Mouse (Mus musculus) lung, embryonic 15.5 days (tissue): ENCODE results near the gene Zfp637. TPM values are rescaled to one million over a fixed set of nuclear protein-coding genes. Genes with fewer than 3 reads are reported as not detected.
"Not testable (repeated sequence)": the region's sequence is repeated elsewhere in the genome, so short reads cannot be mapped to it uniquely, and the experiment has no call there.

ENCODE experiments used
- ATAC-seq: fragments of 200-750 bp; cut with Nextera tagmentation; 2 replicates; pipeline ENCODE4 v1.8.0; 2017; ENCODE audit warnings: moderate number of reproducible peaks, borderline replicate concordance; ENCODE audit not compliant: low FRiP score, low TSS enrichment; ENCODE audit errors: extremely low read depth
- H3K27ac ChIP-seq: fragments of 300-500 bp; sonication (generic); 2 replicates; pipeline ENCODE4 v1.5.1; 2015; ENCODE audit warnings: moderate library complexity, mild to moderate bottlenecking, inconsistent platforms
- H3K27me3 ChIP-seq: fragments of 300-500 bp; sonication (generic); 2 replicates; pipeline ENCODE4 v1.6.1; 2015; ENCODE audit warnings: inconsistent platforms
- H3K36me3 ChIP-seq: fragments of 300-500 bp; sonication (generic); 2 replicates; pipeline ENCODE4 v1.6.1; 2015; ENCODE audit warnings: inconsistent platforms
- H3K4me1 ChIP-seq: fragments of 300-500 bp; sonication (generic); 2 replicates; pipeline ENCODE4 v1.6.1; 2015; ENCODE audit warnings: inconsistent platforms
- H3K4me2 ChIP-seq: fragments of 300-500 bp; sonication (generic); 2 replicates; pipeline ENCODE4 v1.6.1; 2015; ENCODE audit warnings: inconsistent platforms, mild to moderate bottlenecking, moderate library complexity
- H3K4me3 ChIP-seq: fragments of 300-500 bp; sonication (generic); 2 replicates; pipeline ENCODE4 v1.5.1; 2015; ENCODE audit warnings: mild to moderate bottlenecking, inconsistent platforms
- H3K9ac ChIP-seq: fragments of 300-500 bp; sonication (generic); 2 replicates; pipeline ENCODE4 v1.6.1; 2015; ENCODE audit warnings: inconsistent platforms
- H3K9me3 ChIP-seq: fragments of 300-500 bp; sonication (generic); 2 replicates; pipeline ENCODE4 v1.6.1; 2016; ENCODE audit warnings: inconsistent platforms
- WGBS: fragments of 180-500 bp; shearing (Covaris S2); methylation state at CpG from one replicate; pipeline ENCODE4 v1.1.7; 2015; 5-methylcytosine and 5-hydroxymethylcytosine counted together
- polyA plus RNA-seq: library from polyadenylated mRNA; unstranded; fragments of >200 nt; fragmentation: Nextera tagmentation; extraction: Ambion mirVana; gene quantifications from 2 replicates; pipeline ENCODE4 v1.2.1, GENCODE M21; 2015

The Zfp637 gene
- polyA plus RNA-seq, 1 experiment from 2014 or later: 146 TPM

DNA sequence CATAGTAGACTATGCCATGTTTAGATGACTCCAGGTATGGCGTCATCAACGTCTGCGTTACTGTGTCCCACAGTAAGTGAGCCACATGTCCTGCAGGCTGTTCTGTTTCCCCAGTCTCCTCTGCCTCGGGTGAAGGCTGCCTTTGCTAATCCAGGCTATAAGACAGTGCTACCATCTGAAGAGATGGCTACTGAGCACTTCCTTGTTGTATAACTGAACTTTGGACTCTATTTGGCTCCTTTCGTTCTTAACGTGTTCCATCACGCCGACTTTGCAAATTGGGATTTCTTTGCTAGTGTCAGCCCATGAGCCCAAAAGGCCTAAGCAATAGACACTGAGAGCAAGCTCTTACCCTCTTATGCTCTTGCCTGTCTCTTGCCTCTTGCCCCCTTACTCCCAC, 27.2 kb downstream of the Zfp637 start:
- H3K4me2 ChIP-seq: no peak overlapping the region
- H3K4me1 ChIP-seq: peaks cover 6% of the 10 kb centered on the region; the same call in 1 of the 2 replicates
- ATAC-seq: no peak
- no peak overlapping the region for H3K9ac ChIP-seq
- no peaks in the 10 kb centered on the region for H3K36me3 ChIP-seq
- H3K4me3 ChIP-seq: no peak overlapping the region
- H3K27me3 ChIP-seq: no peaks in the 10 kb centered on the region
- no peak overlapping the region for H3K27ac ChIP-seq
- no peaks in the 10 kb centered on the region for H3K9me3 ChIP-seq
- 87% methylated on average over 8 of the region's 8 CpGs for WGBS

- H3K27me3 ChIP-seq: no peaks in the 10 kb centered on the region
- WGBS: 65% methylated on average over 14 of the region's 14 CpGs
- no peaks in the 10 kb centered on the region for H3K4me1 ChIP-seq
- no peak overlapping the region for H3K4me2 ChIP-seq
- H3K9ac ChIP-seq: no peak overlapping the region
- no peak overlapping the region for H3K27ac ChIP-seq
- no peaks in the 10 kb centered on the region for H3K9me3 ChIP-seq
- no peak for ATAC-seq
- H3K36me3 ChIP-seq: no peaks in the 10 kb centered on the region
- H3K4me3 ChIP-seq: no peak overlapping the region
These were observed 30.1 kb downstream of the Zfp637 start for GRCm38 (mm10) chr6:117871034-117871433.

DNA sequence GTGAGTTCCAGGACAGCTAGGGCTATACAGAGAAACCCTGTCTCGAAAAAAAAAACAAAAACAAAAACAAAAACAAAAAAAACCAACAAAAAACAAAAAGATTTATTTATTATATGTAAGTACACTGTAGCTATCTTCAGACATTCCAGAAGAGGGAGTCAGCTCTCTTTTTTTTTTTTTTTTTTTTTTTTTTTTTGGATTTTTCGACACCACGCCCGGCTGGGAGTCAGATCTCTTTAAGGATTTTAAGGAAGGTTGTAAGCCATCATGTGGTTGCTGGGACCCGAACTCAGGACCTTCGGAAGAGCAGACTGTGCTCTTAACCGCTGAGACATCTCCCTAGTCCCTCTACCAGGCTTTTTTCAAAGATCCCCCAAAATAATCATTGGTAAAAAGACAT, 32.5 kb downstream of the Zfp637 start:
- ATAC-seq, H3K27me3 ChIP-seq, H3K36me3 ChIP-seq, H3K4me2 ChIP-seq, H3K9ac ChIP-seq, H3K4me1 ChIP-seq, H3K4me3 ChIP-seq, H3K9me3 ChIP-seq, H3K27ac ChIP-seq: not testable (repeated sequence)
- WGBS: 87% methylated on average over 7 of the region's 7 CpGs

DNA sequence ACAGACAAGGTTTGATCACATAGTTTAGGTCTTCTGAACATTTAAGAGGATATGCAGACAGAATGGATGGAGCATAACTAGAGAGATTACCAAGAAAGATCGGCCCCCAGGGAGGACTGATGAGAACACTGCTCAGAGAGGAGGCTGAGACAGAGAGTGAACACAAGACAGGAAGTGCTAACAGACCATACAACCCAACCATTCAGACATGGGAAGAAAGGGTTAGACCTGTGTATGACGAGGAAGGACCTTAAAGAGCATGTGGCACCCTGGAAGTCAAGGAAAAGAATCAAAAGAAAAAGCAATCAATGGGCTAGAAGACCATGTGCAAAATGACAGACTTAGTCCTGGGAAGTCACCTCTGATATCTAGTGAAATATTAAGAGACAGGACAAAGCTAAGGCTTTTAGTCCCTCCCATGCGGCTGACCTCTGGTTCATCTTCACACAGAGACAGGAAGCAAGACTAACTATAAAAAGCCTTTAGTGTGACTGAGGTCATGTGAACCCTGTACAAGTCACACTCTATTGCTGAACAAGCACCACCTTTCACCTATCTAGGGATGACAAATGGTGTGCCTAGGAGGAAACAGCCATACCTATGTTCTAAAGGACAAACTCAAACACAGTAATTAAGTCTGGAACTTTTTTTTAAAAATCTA, 33.8 kb downstream of the Zfp637 start:
- no peaks in the 10 kb centered on the region for H3K27me3 ChIP-seq
- H3K27ac ChIP-seq: no peak overlapping the region
- no peak for ATAC-seq
- no peaks in the 10 kb centered on the region for H3K36me3 ChIP-seq
- no peak overlapping the region for H3K4me3 ChIP-seq
- H3K9ac ChIP-seq: no peak overlapping the region
- 0 out of 2 replicates have a peak, but pooled peaks cover 4% of the 10 kb centered on the region for H3K4me1 ChIP-seq
- H3K4me2 ChIP-seq: no peak overlapping the region
- no peaks in the 10 kb centered on the region for H3K9me3 ChIP-seq
- 70% methylated on average over 3 of the region's 3 CpGs for WGBS

DNA sequence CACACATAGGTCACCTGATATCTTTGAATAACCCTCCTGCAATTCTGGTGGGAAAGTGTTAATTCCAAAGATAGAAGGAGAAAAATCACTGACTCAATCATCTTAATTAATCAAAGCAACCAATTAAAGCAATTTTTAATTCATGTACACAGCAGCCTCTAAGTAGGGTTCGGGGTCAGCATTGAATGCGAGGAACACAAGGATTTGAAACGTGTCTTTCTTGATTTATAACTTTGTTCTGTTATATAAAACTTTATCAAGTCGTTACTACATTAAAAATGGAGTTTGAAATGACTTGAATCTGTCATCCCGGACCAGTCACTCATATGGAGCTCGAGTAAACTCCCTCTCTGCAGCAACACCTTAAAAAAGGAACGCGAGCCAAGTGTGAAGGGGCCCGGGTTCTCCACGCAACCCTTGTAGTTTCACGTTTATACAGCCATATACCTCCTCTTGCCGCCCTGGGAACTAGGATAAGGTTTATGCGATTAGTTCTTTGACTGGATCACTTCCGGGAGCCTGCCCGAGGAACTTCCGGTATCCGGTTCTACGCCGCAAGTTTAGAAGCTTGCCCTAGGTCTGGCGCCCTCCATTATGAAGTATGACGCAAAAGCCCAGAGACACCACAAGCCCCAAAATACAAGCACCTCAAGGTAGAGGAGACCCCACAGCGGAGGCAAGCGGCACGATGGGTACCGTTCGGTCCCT, 37.9 kb downstream of the Zfp637 start:
- Histone ChIP-seq H3K9me3 (no peaks in the 10 kb centered on the region), H3K27me3 (no peaks in the 10 kb centered on the region), H3K9ac (peak overlapping the region; percentile 58), H3K36me3 (no peaks in the 10 kb centered on the region), H3K4me3 (peak overlapping the region; percentile 51), H3K27ac (peak overlapping the region; percentile 100), H3K4me2 (peak overlapping the region; percentile 71), H3K4me1 (peaks cover 9% of the 10 kb centered on the region)
- 10% methylated on average over 26 of the region's 26 CpGs for WGBS
- ATAC-seq: peak; percentile 87; the same call in 1 of the 2 replicates

- Histone ChIP-seq H3K4me1 (peaks cover 9% of the 10 kb centered on the region), H3K27me3 (no peaks in the 10 kb centered on the region), H3K9ac (peak overlapping the region; percentile 58), H3K9me3 (no peaks in the 10 kb centered on the region), H3K4me2 (peak overlapping the region; percentile 71), H3K27ac (peak overlapping the region; percentile 100), H3K4me3 (peak overlapping the region; percentile 51), H3K36me3 (no peaks in the 10 kb centered on the region)
- whole genome bisulfite sequencing: under 1% methylated on average over 67 of the region's 67 CpGs
- peak; percentile 95 for ATAC-seq
These were observed 38.6 kb downstream of the Zfp637 start for GRCm38 (mm10) chr6:117879408-117880115.

- Histone ChIP-seq H3K4me1 (peaks cover 9% of the 10 kb centered on the region), H3K9ac (peak overlapping the region; percentile 53)
- 33% methylated on average over 3 of the region's 3 CpGs for WGBS
These were observed 39.4 kb downstream of the Zfp637 start for GRCm38 (mm10) chr6:117880394-117880838.

GRCm38 (mm10) chr6:117881229-117881628, 40.2 kb downstream of the Zfp637 start:
- Histone ChIP-seq H3K4me3 (no peak overlapping the region), H3K4me1 (peaks cover 9% of the 10 kb centered on the region), H3K4me2 (no peak overlapping the region), H3K9me3 (no peaks in the 10 kb centered on the region), H3K27me3 (no peaks in the 10 kb centered on the region), H3K36me3 (no peaks in the 10 kb centered on the region), H3K9ac (no peak overlapping the region), H3K27ac (no peak overlapping the region)
- ATAC-seq: no peak
- WGBS: 83% methylated on average over 7 of the region's 7 CpGs

More at GRCm38 (mm10) chr6:117880394-117880838, 39.4 kb downstream of the Zfp637 start:
- peak overlapping the region; percentile 100 for H3K27ac ChIP-seq
- ATAC-seq: no peak
- H3K36me3 ChIP-seq: no peaks in the 10 kb centered on the region
- H3K27me3 ChIP-seq: no peaks in the 10 kb centered on the region
- H3K4me2 ChIP-seq: peak overlapping the region; percentile 71
- H3K4me3 ChIP-seq: peak overlapping the region; percentile 51
- no peaks in the 10 kb centered on the region for H3K9me3 ChIP-seq

- H3K4me1 ChIP-seq: peaks cover 9% of the 10 kb centered on the region
- H3K27ac ChIP-seq: no peak overlapping the region
- H3K36me3 ChIP-seq: no peaks in the 10 kb centered on the region
- H3K4me3 ChIP-seq: no peak overlapping the region
- H3K9ac ChIP-seq: no peak overlapping the region
- H3K9me3 ChIP-seq: no peaks in the 10 kb centered on the region
- no peaks in the 10 kb centered on the region for H3K27me3 ChIP-seq
- no peak overlapping the region for H3K4me2 ChIP-seq
- WGBS: 61% methylated on average over 7 of the region's 7 CpGs
- no peak for ATAC-seq
These were observed 41.0 kb downstream of the Zfp637 start for GRCm38 (mm10) chr6:117881997-117882396.

DNA sequence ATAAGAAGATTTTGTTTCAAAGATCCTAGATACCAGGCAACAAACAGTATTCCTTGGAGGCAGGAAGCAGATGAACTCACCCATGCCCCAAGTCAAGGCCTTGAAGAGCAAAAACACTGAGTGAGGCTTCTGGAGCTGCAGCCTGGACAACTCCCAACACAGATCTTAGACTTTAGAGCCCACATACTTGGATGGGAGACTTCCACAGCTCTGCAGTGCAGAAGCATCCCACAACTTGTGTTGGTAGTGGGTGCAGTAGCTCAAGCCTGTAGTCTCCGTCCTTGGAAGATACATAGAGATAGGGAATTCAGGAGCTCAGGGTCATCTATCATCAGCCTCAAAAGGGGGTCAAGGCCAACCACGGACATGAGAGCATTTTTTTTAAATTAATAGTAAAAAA, 45.0 kb downstream of the Zfp637 start:
- Histone ChIP-seq H3K9me3 (no peaks in the 10 kb centered on the region), H3K27me3 (no peaks in the 10 kb centered on the region), H3K4me2 (no peak overlapping the region), H3K9ac (no peak overlapping the region), H3K4me1 (no peaks in the 10 kb centered on the region; the same call in 1 of the 2 replicates), H3K27ac (no peak overlapping the region), H3K4me3 (no peak overlapping the region), H3K36me3 (no peaks in the 10 kb centered on the region)
- 64% methylated on average over 2 of the region's 2 CpGs for WGBS
- no peak for ATAC-seq

GRCm38 (mm10) chr6:117888032-117888431, 47.1 kb downstream of the Zfp637 start:
- H3K4me2 ChIP-seq: no peak overlapping the region
- H3K4me3 ChIP-seq: no peak overlapping the region
- no peak for ATAC-seq
- no peaks in the 10 kb centered on the region for H3K4me1 ChIP-seq
- H3K36me3 ChIP-seq: no peaks in the 10 kb centered on the region
- H3K27ac ChIP-seq: no peak overlapping the region
- no peak overlapping the region for H3K9ac ChIP-seq
- no peaks in the 10 kb centered on the region for H3K27me3 ChIP-seq
- 45% methylated on average over 1 of the region's 1 CpGs for WGBS
- no peaks in the 10 kb centered on the region for H3K9me3 ChIP-seq

GRCm38 (mm10) chr6:117888642-117889096, 47.7 kb downstream of the Zfp637 start:
- Histone ChIP-seq H3K9ac (no peak overlapping the region), H3K27me3 (no peaks in the 10 kb centered on the region), H3K4me1 (no peaks in the 10 kb centered on the region), H3K36me3 (no peaks in the 10 kb centered on the region), H3K4me2 (no peak overlapping the region), H3K4me3 (no peak overlapping the region), H3K9me3 (no peaks in the 10 kb centered on the region), H3K27ac (no peak overlapping the region)
- no peak for ATAC-seq
- WGBS: 71% methylated on average over 2 of the region's 2 CpGs
